Mouse (Mus musculus) common myeloid progenitor, adult 5-6 weeks (primary cell): ENCODE results near the gene Irs2. TPM values are rescaled to one million over a fixed set of nuclear protein-coding genes. Genes with fewer than 3 reads are reported as not detected.

ENCODE experiments used
- ATAC-seq: replicated peaks from 2 replicates; pipeline ENCODE4 v1.8.0; 2016; ENCODE audit warnings: low read depth, mild to moderate bottlenecking, moderate TSS enrichment, inconsistent platforms; ENCODE audit not compliant: poor library complexity, severe bottlenecking
- total RNA-seq: library from RNA; stranded (forward); fragments of 200-1000, 187-1606 nt; gene quantifications from 2 replicates; pipeline ENCODE4 v1.2.3, GENCODE M21; 2017

Irs2 gene
- total RNA-seq, 1 experiment from 2014 or later = 4.0 TPM

DNA sequence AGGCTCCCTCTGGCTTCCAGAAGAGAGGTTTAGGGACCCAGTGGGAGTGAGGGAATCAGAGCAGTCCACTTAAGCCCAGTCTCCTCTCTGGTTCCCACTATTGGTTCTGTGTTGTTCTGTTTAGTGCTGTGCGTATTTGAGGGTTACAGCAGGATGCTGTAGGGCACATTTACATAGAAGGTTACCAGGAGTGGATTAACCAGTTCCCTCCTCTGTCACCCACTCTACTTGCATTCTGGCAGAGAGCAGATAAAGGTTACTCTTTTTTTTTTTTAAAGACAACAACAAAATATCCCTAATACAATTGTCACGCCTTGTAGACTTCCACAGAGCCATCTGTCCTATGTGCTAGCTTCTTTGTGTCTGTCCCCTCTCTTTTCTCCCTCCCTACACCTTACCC is 16.9 kb downstream of the Irs2 start:
- ATAC-seq = no peak

DNA sequence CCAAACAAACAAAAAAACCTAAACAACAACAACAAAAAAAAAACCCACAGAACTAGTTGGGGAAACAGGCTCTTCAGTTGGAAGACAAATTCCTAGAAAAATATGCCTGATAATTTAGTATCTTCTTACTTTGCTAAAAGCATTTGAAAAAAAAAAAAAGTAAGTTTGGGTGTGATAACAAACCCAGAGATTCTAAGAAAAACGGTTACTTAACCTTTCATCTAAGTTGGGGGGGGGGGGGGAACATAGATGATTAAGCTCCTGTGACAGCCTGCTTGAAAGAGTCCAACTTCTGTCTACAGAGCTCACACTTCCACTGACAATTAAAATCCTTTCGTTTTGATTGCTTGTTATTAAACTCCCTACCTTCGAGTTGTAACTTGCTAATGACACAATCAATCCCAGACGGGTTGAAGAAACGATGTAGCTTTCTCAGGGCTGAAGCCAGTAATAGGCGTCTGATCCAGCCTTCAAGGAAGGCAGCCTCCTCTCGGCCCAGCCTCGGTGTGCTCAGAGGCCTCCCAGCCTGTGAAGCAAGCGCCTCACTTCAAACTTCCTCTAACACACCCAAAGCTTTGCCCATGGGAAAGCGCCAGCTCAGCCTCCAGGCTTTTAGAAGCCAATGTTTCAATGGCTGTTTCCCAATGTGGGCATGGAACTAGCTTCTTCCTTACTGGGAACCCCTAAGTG is 17.7 kb downstream of the Irs2 start:
- peak; percentile 50 for ATAC-seq

DNA sequence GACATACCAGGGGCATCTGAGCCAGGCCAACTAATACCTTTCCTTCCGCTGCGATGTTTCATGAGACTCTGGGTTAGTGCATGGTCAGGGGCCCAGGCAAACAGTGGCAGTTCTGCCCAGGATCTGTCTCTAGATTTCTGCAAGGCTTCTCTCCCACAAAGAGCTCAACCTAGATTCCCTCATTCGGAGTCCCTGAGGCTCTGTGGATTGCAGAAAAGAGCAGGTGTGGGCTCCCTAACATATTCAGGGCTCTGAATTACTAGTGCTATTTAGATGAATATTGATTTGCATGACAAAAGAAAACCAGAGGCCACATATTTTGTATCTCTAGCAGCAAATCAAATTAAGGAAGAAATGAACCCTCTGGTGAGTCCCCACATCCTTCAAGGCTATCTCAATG is 18.3 kb downstream of the Irs2 start:
- no peak for ATAC-seq

DNA sequence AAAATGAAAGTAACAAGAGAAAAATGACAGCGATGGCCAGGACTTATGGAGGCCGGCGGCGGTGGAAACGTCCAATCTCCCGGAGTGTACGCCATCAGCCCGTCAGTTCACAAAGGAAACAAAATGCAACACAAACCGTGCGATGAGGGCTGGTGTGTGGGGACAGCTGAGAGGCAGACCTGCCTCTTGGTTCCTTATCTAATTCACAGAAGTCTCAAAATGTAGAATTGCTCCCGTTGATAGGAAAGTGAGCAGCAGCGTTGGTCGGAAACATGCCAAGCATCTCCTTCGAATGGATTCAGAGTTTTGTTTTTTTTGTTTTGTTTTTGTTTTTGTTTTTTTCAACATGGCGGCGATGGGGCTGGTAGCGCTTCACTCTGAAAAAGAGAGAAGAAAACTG is 21.6 kb downstream of the Irs2 start:
- no peak for ATAC-seq

DNA sequence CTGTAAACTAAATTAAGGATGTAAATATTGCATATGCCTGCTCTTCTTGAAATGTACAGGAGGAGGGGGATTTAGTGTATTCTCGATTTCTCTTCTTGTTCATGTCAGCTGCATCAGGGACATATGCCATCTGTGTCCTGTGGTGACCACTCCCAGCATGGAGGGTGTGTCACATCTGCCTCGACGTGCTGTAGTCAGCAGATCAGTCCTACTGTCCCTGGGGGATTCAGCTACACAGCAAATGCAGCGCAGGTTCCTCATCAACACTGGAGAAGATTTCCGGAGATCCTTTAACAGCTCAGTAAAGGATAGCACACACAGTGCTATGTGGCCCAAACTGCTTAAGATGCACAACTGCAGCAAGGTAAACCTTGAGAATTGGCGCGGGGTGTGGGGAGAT is 23.2 kb downstream of the Irs2 start:
- ATAC-seq = no peak

DNA sequence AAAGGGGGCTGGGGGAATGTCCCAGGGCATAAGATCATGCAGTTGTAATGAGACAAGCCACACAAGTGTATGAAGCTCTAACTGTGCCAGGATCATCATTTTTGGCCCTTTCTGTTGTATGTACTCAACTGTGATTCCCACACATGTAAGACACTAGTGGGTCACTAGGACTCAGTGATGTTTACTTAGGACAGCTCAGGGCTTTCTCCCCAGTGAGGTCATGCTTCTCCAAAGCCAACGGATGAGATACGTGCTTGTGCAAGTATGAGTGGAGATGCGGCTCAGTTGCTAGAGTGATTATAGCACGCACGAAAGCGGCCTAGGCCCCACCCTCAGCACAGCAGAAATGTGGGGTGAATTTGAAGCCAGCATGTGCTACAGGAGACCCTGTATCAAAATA is 27.4 kb downstream of the Irs2 start:
- ATAC-seq = no peak

DNA sequence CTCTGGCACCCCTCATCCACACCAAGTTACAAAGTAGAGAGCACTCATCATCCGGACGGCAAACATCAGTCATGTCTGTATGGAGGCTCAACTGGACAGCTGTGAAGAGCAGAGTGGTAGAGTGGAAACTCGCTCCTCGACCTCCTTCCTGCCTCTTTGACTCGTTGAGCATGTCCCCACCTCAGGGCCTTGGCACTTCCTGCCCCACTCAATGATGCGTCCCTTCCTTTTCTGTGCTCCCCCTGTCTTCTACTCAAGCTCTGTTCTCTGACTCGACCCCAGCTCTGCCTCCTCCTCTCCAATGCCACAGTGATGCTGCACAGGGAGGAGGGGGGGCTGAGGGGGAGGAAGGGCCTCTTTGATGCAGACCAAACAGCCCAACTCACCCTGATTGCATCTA is 28.3 kb downstream of the Irs2 start:
- ATAC-seq = peak; percentile 53

DNA sequence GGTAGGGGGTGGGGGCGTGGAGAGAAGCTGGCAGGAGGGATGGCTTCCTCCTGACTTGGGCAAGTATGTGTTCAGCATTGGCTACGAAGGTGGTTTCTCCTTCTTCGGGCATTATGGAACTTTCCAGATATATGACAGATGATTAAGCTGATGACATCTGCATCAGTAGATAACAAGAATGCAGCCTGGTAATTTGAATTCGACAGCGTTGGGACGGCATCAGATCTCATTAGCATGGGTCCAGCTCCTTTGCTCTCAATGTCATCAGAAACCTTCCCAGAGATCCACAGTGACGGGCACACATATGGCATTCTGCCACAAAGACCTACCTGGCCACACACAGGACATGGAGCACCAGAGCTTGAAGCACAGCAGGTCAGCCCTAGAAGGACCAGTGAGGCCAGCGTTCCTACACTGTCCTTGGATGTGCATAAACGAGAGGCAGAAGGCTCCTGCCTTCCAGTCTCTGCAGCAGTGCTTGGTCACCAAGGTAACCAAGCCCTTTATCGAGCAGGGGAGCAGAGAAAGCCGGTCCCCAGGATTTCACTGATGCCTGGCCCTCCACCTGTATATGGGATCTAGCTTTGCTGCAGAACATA is 29.0 kb downstream of the Irs2 start:
- ATAC-seq = no peak

DNA sequence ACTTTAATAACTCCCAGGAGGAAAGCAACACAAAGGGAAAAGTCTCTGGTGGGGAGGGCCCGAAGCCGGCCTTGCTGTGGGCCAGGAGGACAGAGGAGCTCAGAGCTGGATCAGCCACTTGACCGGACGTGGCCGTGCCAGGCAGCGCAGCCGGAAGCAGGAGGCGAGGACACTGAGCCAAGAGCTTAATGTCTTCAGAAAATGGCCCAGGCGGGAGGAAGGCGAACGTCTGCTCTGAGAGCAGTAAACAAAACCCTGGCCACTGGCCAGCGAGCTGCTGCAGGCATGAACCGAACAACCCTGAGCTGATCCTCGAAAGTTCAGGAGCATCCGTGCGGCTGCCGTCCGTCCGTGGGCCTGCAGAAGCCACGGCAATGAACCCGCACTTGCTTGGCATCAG is 29.9 kb downstream of the Irs2 start:
- no peak for ATAC-seq

DNA sequence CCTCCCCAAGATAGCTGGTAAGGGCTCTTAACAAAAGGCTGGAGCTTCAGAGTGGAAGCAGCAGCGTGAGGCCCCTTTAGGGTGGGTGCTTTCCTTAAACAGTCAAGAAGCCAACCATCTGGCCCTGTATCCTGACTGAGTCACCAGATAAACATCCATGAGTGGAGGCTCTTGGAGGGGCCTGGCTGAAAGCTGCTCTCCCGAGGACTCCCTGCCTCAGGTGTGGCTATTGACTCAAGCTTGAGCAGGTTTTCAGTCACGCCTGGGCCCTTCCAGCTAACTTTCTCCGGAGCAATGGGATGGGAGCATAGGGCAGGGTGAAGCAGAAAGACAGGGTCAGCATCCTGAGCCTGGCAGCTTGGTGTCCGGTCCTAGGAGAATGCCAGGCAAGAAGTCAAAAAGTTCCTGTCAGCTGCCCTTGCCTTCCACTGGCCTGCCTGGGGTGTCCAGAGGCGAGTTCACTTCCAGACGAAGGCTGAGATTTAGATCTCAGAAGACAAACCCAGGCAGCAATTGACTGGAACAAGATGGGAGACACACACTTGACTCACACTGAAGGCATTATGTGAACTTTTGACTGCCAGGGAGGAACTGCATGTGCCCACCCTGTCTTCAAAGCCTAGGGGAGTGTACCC is 30.4 kb downstream of the Irs2 start:
- no peak for ATAC-seq

DNA sequence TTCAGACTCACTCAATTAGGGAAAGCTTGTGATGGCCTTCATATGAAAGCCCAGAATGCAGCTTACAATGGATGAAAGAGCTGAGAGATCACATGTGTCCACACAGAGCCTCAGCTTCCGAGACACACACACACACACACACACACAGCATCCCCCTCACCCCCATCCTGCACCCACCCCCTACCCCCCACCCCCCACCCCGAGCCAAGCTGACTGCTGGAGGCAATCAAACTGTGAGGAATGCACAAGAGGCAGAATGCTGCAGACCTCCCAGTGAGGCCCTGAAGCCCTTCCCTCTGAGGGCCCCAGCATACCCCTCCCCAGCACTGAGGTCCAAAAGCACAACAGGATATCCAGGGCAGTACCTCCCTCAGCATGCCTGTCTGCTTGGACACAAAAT is 33.6 kb downstream of the Irs2 start:
- no peak for ATAC-seq

DNA sequence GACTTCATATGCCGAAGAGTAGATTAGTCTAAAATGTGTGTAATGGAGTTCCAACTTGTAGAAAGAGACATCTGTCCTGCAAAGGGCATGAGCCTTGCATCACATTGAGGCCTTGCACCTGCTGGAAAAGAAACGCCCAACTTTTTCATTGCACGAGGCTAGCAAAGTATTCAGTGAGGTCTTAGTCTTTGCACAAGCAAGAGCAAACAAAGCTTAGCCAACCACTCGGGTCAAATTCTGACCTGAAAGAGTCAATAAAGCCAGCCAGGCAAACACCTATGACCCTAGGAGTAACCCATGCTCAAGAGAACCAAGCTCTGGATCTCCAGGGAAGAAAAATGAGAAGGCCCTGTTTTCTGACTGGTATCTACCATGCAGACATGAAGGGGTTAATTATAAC is 34.1 kb downstream of the Irs2 start:
- no peak for ATAC-seq

DNA sequence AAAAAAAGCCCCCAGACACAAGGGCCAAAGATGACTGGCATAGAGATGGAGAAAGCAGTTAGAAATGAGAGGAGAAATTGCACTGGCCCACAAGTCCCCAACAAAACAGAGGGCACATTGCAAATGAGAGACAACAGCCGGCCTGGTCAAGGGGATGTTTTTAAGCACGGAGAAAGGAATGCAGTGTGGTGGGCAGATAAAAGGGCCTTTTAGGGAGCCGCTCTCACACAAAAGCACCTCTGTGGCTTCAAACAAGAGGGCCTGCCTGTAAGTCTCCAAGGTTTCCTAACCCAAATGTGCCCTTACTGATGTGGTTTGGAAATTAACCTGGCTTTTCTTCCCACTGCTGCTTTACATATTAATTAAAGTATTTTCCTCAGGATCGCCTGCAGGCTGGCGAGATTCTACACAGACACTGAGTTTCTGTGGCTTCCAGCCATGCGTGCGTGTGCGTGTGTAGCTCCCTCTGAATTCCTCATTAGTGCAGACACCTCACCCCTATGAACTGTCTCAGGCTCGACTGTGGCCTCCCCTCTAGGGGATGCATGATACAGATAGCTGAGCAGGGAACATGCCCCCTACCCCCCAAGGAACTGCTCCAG is 35.3 kb downstream of the Irs2 start:
- ATAC-seq = no peak

DNA sequence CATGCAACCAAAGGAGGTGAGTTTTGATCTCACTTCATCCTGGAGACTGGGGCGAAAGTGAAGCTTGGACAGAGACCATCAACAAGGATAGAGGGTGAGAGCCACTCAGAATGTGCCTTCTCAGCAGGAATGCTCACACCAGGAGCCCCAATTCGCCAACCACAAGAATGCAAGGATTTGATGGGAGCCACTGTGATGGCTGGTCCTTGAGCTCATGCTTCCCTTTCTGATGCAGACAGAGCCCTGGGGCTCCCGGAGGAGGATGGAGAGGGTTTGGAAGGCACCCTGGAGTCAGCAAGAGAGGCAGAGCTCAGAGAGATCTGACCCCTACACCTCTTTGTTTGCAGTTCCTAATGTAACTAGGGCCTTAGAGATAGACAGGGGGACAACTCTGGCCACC is 36.3 kb downstream of the Irs2 start:
- ATAC-seq = no peak

DNA sequence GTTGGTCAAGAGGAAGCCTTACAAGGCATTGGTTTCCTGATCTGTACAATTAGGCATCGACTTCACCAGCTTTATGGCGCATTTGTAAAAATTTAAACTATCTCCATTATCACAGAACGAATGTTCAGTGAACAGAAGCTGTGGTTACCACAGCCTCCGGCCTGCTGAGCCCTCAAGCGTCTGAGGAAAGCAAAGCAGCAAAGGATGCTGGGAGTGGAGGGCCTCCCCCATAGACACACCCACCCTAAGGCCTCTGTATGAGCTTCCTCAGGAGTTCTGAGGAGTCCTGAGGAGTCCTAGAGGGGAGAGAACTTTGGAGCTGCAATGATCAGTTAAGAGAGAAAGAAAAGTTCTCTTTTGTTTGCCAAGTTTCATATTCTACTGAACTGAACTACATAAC is 36.7 kb downstream of the Irs2 start:
- peak; percentile 98 for ATAC-seq

DNA sequence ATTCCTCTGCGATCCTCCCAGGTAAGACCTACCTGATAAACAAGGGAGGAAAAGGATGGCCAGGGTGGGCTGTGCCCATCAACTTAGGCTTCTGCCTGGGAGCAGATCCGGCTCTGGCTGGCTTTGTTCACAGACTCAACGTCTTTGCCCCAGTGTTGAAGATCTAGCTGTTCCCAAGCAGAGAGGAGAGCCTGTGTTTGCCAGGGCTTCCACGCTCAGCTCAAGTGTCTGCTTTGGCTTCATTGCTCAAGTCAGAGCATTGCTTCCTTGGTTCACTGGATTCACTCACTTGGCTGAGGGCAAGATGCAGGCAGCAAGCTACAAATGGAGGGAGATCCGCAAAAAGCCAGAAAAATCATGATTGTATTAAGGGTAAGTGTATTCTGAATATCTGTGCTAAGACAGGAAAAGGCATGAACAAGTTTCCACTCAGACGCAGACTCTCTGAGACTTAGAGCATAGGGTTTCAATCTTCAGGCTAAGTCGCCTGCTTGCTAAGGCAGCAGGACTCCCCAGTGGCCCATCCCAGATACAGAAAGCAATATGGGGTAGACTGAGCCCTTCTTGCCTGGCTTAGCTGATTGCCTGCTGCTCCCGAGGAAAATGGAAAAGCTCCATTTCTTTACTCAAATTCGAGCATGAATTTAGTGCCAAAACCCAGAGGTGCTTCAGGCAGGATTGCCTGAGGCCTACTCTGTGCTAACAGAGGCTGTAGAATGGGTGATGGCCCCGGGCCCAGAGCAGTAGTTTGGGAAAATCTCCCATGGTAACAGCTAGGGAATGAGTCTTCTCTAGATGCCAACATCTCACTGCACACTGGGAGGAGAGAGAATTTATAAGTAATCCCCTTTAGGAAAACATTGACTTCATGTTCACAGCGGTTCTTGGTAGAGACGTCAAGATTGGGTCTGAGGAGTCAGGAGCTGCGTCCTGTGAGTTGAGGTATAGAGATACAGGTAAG is 37.5 kb downstream of the Irs2 start:
- ATAC-seq = no peak

DNA sequence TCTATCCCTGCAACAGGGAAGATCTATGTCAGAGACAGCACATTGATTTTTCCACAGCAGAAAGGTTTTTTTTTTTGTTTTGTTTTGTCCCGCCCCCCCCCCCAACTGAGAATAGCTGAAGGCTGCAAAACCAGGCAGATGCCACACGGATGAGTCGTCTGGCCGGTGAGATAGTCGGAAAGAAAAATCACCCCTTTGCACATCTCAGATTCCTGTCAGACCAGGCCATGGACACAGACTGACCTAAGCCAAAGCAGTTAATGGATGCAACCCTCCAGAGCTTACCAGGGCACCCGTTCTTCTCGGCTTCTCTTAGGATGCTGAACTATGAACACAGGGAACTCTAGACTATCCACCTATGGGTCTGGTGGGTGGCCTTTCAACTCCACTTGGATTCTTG is 39.6 kb downstream of the Irs2 start:
- ATAC-seq = no peak

DNA sequence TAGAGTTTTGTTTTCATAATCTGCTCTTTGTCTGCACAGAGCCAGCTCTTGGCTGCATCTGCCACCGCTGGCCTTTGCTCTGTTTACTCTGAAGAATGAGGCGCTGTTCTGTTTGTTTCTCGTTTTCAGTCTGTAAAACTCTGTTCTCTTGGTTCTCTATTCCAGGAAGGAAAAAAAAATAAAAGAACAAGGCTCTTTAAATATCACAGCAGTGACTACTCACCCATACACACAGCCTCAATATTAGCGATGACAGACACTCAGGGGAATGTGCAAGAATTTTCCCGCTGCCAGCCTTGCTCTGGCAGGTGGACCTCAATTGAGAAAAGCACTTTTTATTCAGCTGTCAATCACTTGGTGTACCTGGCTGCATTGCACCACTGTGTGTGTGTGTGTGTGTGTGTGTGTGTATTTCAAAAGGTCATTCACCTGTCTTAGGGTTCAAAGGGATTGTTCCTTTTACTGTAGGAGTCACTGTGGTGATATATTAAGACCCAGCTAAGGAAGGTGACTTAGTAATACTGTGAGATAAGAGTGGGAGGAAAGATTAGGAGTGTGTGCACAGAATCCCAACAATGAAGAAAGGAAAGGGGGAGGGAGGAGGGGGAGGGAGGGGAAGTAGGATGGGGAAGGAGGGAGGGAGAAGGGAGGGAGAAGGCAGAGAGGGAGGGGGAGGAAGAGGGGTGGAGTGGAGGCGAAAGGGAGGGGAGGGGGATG is 42.7 kb downstream of the Irs2 start:
- ATAC-seq = no peak

DNA sequence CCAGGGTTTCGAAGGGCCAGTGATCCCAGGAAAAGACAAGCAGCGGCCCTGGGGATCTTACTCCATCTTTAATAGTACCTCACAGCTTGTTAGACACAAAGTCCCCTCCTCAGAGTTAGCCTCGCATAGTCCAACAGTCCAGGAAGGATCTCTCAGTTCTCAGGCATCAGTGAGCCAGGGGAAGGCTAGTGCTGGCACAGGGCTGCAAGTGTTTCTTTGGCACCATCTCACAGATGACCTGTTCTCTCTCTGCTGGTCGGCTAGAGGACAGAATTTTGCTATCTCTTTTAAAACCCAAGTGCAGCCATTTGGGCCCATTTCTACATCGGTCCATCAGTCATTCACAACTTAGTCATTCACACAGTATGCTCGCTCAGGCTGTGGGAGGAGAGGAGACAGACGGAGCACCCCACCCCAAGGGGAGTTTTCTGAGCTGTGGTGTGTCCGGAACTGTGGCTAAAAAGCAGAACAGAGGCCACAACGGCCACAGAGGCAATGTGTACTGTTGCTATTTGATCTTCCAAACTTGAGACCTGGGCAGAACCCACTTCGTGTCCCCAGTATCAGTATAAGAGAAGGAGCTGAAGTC is 43.7 kb downstream of the Irs2 start:
- ATAC-seq = peak; percentile 83
